Mouse (Mus musculus): ENCODE results near the gene Gdf2. TPM values are rescaled to one million over a fixed set of nuclear protein-coding genes. Genes with fewer than 3 reads are reported as not detected.

Gene Gdf2
- total RNA-seq, 2 experiments from 2014 or later, result not detected

- no peak for DNase-seq (ENCODE audit: low spot score)
These were observed 15.2 kb downstream of the Gdf2 start for GRCm38 (mm10) chr14:33956055-33956454.

GRCm38 (mm10) chr14:33958186-33958585, 17.3 kb downstream of the Gdf2 start:
- DNase-seq (ENCODE audit: low spot score), result no peak

- no peak for DNase-seq (ENCODE audit: low spot score)
These were observed 18.0 kb downstream of the Gdf2 start for GRCm38 (mm10) chr14:33958841-33959240.

- DNase-seq (ENCODE audit: low spot score), result peak; percentile 29
These were observed 18.5 kb downstream of the Gdf2 start for GRCm38 (mm10) chr14:33959341-33959740.

GRCm38 (mm10) chr14:33965675-33966074, 24.8 kb downstream of the Gdf2 start:
- DNase-seq (ENCODE audit: low spot score), result no peak

- DNase-seq (ENCODE audit: low spot score), result no peak
These were observed 31.8 kb downstream of the Gdf2 start for GRCm38 (mm10) chr14:33972679-33973078.

- no peak for DNase-seq (ENCODE audit: low spot score)
These were observed 33.9 kb downstream of the Gdf2 start for GRCm38 (mm10) chr14:33974752-33975151.

GRCm38 (mm10) chr14:33977748-33978147, 36.9 kb downstream of the Gdf2 start:
- DNase-seq (ENCODE audit: low spot score), result no peak

GRCm38 (mm10) chr14:33978604-33979059, 37.8 kb downstream of the Gdf2 start, which contains the start of gene Zfp488:
Gene Zfp488, minus strand, starts transcription at chr14:33978764.
- DNase-seq (ENCODE audit: low spot score), result no peak

GRCm38 (mm10) chr14:33989201-33989600, 48.4 kb downstream of the Gdf2 start:
- no peak for DNase-seq (ENCODE audit: low spot score)

GRCm38 (mm10) chr14:33991971-33992370, 51.1 kb downstream of the Gdf2 start:
- no peak for DNase-seq (ENCODE audit: low spot score)

GRCm38 (mm10) chr14:33993051-33993450, 52.2 kb downstream of the Gdf2 start:
- no peak for DNase-seq (ENCODE audit: low spot score)

GRCm38 (mm10) chr14:33993521-33994289, 52.9 kb downstream of the Gdf2 start:
- DNase-seq (ENCODE audit: low spot score), result no peak

Other genes starting within 250 kb of the Gdf2 start
- gene Gdf10, start 17.5 kb upstream of the Gdf2 start, total RNA-seq (2021), result 1 to 10 TPM; 1.2 TPM
- gene Rbp3, start 13.0 kb downstream of the Gdf2 start, total RNA-seq (2021), result not detected
- not detected for gene Zfp488, start 37.7 kb downstream of the Gdf2 start, total RNA-seq (2021)
- gene Gm30083, start 74.1 kb downstream of the Gdf2 start, total RNA-seq (2021), result not detected
- not detected for gene Gm5460, start 75.7 kb downstream of the Gdf2 start, total RNA-seq (2021)
- not detected for gene Antxrl, start 111.7 kb downstream of the Gdf2 start, total RNA-seq (2021)
- 1 to 10 TPM in 1 of 2 experiments, under 1 TPM in 1; 0.88 to 1.0 TPM for gene Anxa8, start 144.9 kb downstream of the Gdf2 start, total RNA-seq (2021)
- gene A630023A22Rik, start 161.7 kb downstream of the Gdf2 start, total RNA-seq (2021), result not detected
- gene Npy4r, start 211.4 kb downstream of the Gdf2 start, total RNA-seq (2021), result under 1 TPM in 1 of 2 experiments, not detected in 1; 0.07 TPM